Mouse (Mus musculus): ENCODE data around the gene Mybbp1a. TPM values are rescaled to one million over a fixed set of nuclear protein-coding genes. Genes with fewer than 3 reads are reported as not detected.

The Mybbp1a gene
- polyA plus RNA-seq, 1 experiment: 71.3 TPM

GRCm38 (mm10) chr11:72485960-72486359 is 44.8 kb downstream of the Mybbp1a start:
- Histone ChIP-seq H3K4me1 (peaks cover 97% of the 10 kb centered on the region), H3K27me3 (replicated peaks) (peaks cover 2% of the 10 kb centered on the region), H3K36me3 (replicated peaks; ENCODE audit: low read length) (peaks cover 23% of the 10 kb centered on the region), H3K4me3 (replicated peaks) (peak overlapping the region; percentile 72), H3K9me3 (no peaks in the 10 kb centered on the region)
- no peak for TF ChIP-seq FLI1 (IDR thresholded peaks at IDR 0.05; ENCODE audit: low read length)
- no peak for TF ChIP-seq GATA1 (IDR thresholded peaks at IDR 0.05; ENCODE audit: borderline replicate concordance, low read length)

GRCm38 (mm10) chr11:72487171-72487570 is 46.0 kb downstream of the Mybbp1a start:
- Histone ChIP-seq H3K36me3 (replicated peaks; ENCODE audit: low read length) (peaks cover 22% of the 10 kb centered on the region), H3K27me3 (replicated peaks) (peaks cover 4% of the 10 kb centered on the region), H3K4me1 (peaks cover 90% of the 10 kb centered on the region), H3K9me3 (no peaks in the 10 kb centered on the region), H3K4me3 (replicated peaks) (peak overlapping the region; percentile 97)
- TF ChIP-seq GATA1 (IDR thresholded peaks at IDR 0.05; ENCODE audit: borderline replicate concordance, low read length) (no peak), FLI1 (IDR thresholded peaks at IDR 0.05; ENCODE audit: low read length) (no peak)

- Histone ChIP-seq H3K27me3 (replicated peaks) (peaks cover 4% of the 10 kb centered on the region), H3K4me1 (peaks cover 85% of the 10 kb centered on the region), H3K4me3 (replicated peaks) (peak overlapping the region; percentile 97), H3K9me3 (no peaks in the 10 kb centered on the region), H3K36me3 (replicated peaks; ENCODE audit: low read length) (peaks cover 22% of the 10 kb centered on the region)
- TF ChIP-seq FLI1 (IDR thresholded peaks at IDR 0.05; ENCODE audit: low read length): no peak
- TF ChIP-seq GATA1 (IDR thresholded peaks at IDR 0.05; ENCODE audit: borderline replicate concordance, low read length): no peak
These were observed 46.6 kb downstream of the Mybbp1a start for GRCm38 (mm10) chr11:72487739-72488138.

- no peaks in the 10 kb centered on the region for H3K9me3 ChIP-seq
- TF ChIP-seq FLI1 (IDR thresholded peaks at IDR 0.05; ENCODE audit: low read length): no peak
- no peak; the same call in 2 of the 3 replicates for TF ChIP-seq GATA1 (IDR thresholded peaks at IDR 0.05; ENCODE audit: borderline replicate concordance, low read length)
- peaks cover 10% of the 10 kb centered on the region for H3K27me3 ChIP-seq (replicated peaks)
- peaks cover 14% of the 10 kb centered on the region for H3K36me3 ChIP-seq (replicated peaks; ENCODE audit: low read length)
- H3K4me3 ChIP-seq (replicated peaks): peak overlapping the region; percentile 97
- peaks cover 74% of the 10 kb centered on the region for H3K4me1 ChIP-seq
These were observed 47.7 kb downstream of the Mybbp1a start for GRCm38 (mm10) chr11:72488753-72489271.

- peaks cover 14% of the 10 kb centered on the region for H3K36me3 ChIP-seq (replicated peaks; ENCODE audit: low read length)
- peaks cover 10% of the 10 kb centered on the region for H3K27me3 ChIP-seq (replicated peaks)
- peak overlapping the region; percentile 97 for H3K4me3 ChIP-seq (replicated peaks)
- TF ChIP-seq GATA1 (IDR thresholded peaks at IDR 0.05; ENCODE audit: borderline replicate concordance, low read length): no peak
- TF ChIP-seq FLI1 (IDR thresholded peaks at IDR 0.05; ENCODE audit: low read length): no peak
- no peaks in the 10 kb centered on the region for H3K9me3 ChIP-seq
- peaks cover 68% of the 10 kb centered on the region for H3K4me1 ChIP-seq
These were observed 48.2 kb downstream of the Mybbp1a start for GRCm38 (mm10) chr11:72489397-72489796.

- Histone ChIP-seq H3K36me3 (replicated peaks; ENCODE audit: low read length) (peaks cover 12% of the 10 kb centered on the region), H3K27me3 (replicated peaks) (peaks cover 10% of the 10 kb centered on the region), H3K4me3 (replicated peaks) (peak within 1 kb of the TSS; percentile 97), H3K9me3 (no peaks in the 10 kb centered on the region), H3K4me1 (peaks cover 63% of the 10 kb centered on the region)
- no peak for TF ChIP-seq FLI1 (IDR thresholded peaks at IDR 0.05; ENCODE audit: low read length)
- TF ChIP-seq GATA1 (IDR thresholded peaks at IDR 0.05; ENCODE audit: borderline replicate concordance, low read length): no peak
These were observed 48.7 kb downstream of the Mybbp1a start, which contains the start of gene Spns2 for GRCm38 (mm10) chr11:72489881-72490301. Gene Spns2 (minus strand): TSS chr11:72489904.

GRCm38 (mm10) chr11:72491130-72491960 is 50.2 kb downstream of the Mybbp1a start:
- Histone ChIP-seq H3K9me3 (no peaks in the 10 kb centered on the region), H3K4me1 (peaks cover 61% of the 10 kb centered on the region), H3K27me3 (replicated peaks) (peaks cover 10% of the 10 kb centered on the region), H3K4me3 (replicated peaks) (peak overlapping the region; percentile 28), H3K36me3 (replicated peaks; ENCODE audit: low read length) (no peaks in the 10 kb centered on the region)
- TF ChIP-seq FLI1 (IDR thresholded peaks at IDR 0.05; ENCODE audit: low read length) (no peak), GATA1 (IDR thresholded peaks at IDR 0.05; ENCODE audit: borderline replicate concordance, low read length) (no peak)

GRCm38 (mm10) chr11:72494046-72494988 is 53.2 kb downstream of the Mybbp1a start:
- Histone ChIP-seq H3K36me3 (replicated peaks; ENCODE audit: low read length) (peaks cover 18% of the 10 kb centered on the region), H3K27me3 (replicated peaks) (peaks cover 27% of the 10 kb centered on the region), H3K9me3 (no peaks in the 10 kb centered on the region), H3K4me3 (replicated peaks) (no peak overlapping the region), H3K4me1 (peaks cover 45% of the 10 kb centered on the region)
- no peak for TF ChIP-seq FLI1 (IDR thresholded peaks at IDR 0.05; ENCODE audit: low read length)
- TF ChIP-seq GATA1 (IDR thresholded peaks at IDR 0.05; ENCODE audit: borderline replicate concordance, low read length): no peak

GRCm38 (mm10) chr11:72496066-72496465 is 54.9 kb downstream of the Mybbp1a start:
- Histone ChIP-seq H3K9me3 (no peaks in the 10 kb centered on the region), H3K4me3 (replicated peaks) (peak overlapping the region; percentile 46), H3K4me1 (peaks cover 42% of the 10 kb centered on the region), H3K36me3 (replicated peaks; ENCODE audit: low read length) (peaks cover 21% of the 10 kb centered on the region), H3K27me3 (replicated peaks) (peaks cover 29% of the 10 kb centered on the region)
- no peak for TF ChIP-seq FLI1 (IDR thresholded peaks at IDR 0.05; ENCODE audit: low read length)
- no peak for TF ChIP-seq GATA1 (IDR thresholded peaks at IDR 0.05; ENCODE audit: borderline replicate concordance, low read length)

Data from megakaryocyte, embryonic 14.5 days (primary cell).